Mouse (Mus musculus) right cerebral cortex, adult 2 months (tissue): Measurements from ENCODE around the gene Lhfpl3.
"Not testable (repeated sequence)": the region's sequence is repeated elsewhere in the genome, so short reads cannot be mapped to it uniquely, and the experiment has no call there.

Source experiments
- DNase-seq, 2 experiments: peaks; one replicate each; pipeline ENCODE4 v3.0.0; 2021 to 2022; ENCODE audit warnings: low spot score in 2 of 2

Lhfpl3 gene

GRCm38 (mm10) chr5:22745885-22746532, at the start of gene Lhfpl3:
Lhfpl3 (plus strand) TSS chr5:22746059.
- DNase-seq = peak; percentile 56 to 67

- DNase-seq = not testable (repeated sequence)
These were observed 39.6 kb upstream of the Lhfpl3 start for GRCm38 (mm10) chr5:22706271-22706670.

GRCm38 (mm10) chr5:22745529-22745884, 352 bp upstream of the Lhfpl3 start:
- peak in 1 of 2 experiments; percentile 9 for DNase-seq

GRCm38 (mm10) chr5:22746533-22747021, 718 bp downstream of the Lhfpl3 start:
- peak in 1 of 2 experiments; percentile 17 for DNase-seq

- DNase-seq = peak in 1 of 2 experiments; percentile 11
These were observed 1.4 kb downstream of the Lhfpl3 start for GRCm38 (mm10) chr5:22747305-22747704.

- DNase-seq = no peak
These were observed 11.4 kb downstream of the Lhfpl3 start for GRCm38 (mm10) chr5:22757261-22757660.

GRCm38 (mm10) chr5:22770726-22771125, 24.9 kb downstream of the Lhfpl3 start:
- DNase-seq = no peak

GRCm38 (mm10) chr5:22795361-22795760, 49.5 kb downstream of the Lhfpl3 start:
- DNase-seq = peak in 1 of 2 experiments; percentile 6

- DNase-seq = peak; percentile 21 to 60
These were observed 67.6 kb downstream of the Lhfpl3 start for GRCm38 (mm10) chr5:22813426-22813825.

GRCm38 (mm10) chr5:22829822-22830450, 84.1 kb downstream of the Lhfpl3 start:
- DNase-seq = no peak

GRCm38 (mm10) chr5:22851572-22851971, 105.7 kb downstream of the Lhfpl3 start:
- no peak for DNase-seq

- no peak for DNase-seq
These were observed 107.6 kb downstream of the Lhfpl3 start for GRCm38 (mm10) chr5:22853503-22853902.

GRCm38 (mm10) chr5:22856480-22856879, 110.6 kb downstream of the Lhfpl3 start:
- DNase-seq = no peak

- no peak for DNase-seq
These were observed 115.5 kb downstream of the Lhfpl3 start for GRCm38 (mm10) chr5:22861399-22861798.

- no peak for DNase-seq
These were observed 123.2 kb downstream of the Lhfpl3 start for GRCm38 (mm10) chr5:22869031-22869430.

- DNase-seq = no peak
These were observed 126.6 kb downstream of the Lhfpl3 start for GRCm38 (mm10) chr5:22872417-22872816.

- DNase-seq = peak; percentile 51 to 65
These were observed 142.5 kb downstream of the Lhfpl3 start for GRCm38 (mm10) chr5:22888345-22888744.

- no peak for DNase-seq
These were observed 143.6 kb downstream of the Lhfpl3 start for GRCm38 (mm10) chr5:22889481-22889880.

GRCm38 (mm10) chr5:22897228-22897627, 151.4 kb downstream of the Lhfpl3 start:
- no peak for DNase-seq

GRCm38 (mm10) chr5:22897656-22898289, 151.9 kb downstream of the Lhfpl3 start:
- DNase-seq = no peak

- no peak for DNase-seq
These were observed 152.7 kb downstream of the Lhfpl3 start for GRCm38 (mm10) chr5:22898593-22898992.

- DNase-seq = no peak
These were observed 154.1 kb downstream of the Lhfpl3 start for GRCm38 (mm10) chr5:22899913-22900312.

- DNase-seq = no peak
These were observed 171.3 kb downstream of the Lhfpl3 start for GRCm38 (mm10) chr5:22917197-22917596.
